Mouse (Mus musculus): ENCODE data around the gene Fam98a.

DNA sequence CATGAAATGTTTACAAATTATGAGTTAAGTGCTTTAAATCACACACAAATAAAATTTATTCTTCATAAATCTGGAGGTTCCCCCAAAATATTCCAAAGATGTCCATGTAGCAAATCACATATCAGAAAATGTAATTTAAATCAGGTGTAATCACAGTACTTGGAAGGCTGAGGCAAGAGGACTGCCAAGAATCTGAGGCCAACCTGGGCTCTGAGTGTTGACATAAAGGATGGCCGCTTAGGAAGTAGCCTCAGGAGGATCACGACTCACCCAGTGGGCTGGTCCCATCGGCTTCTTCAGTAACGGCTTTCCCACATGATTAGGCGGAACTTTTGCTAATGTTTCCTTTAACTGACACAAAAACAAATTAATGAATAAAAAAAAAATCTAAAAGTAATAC is 11.9 kb downstream of the Fam98a start:
- TF ChIP-seq POLR2A (IDR thresholded peaks at IDR 0.05; ENCODE audit: low read depth, low read length) = no peak
- TF ChIP-seq CTCF (IDR thresholded peaks at IDR 0.05; ENCODE audit: borderline replicate concordance, insufficient read depth, low read length) = no peak
